Mouse (Mus musculus) spleen, adult 2 months (tissue): ENCODE data around the gene Prm3. TPM values are rescaled to one million over a fixed set of nuclear protein-coding genes. Genes with fewer than 3 reads are reported as not detected.
A peak's percentile ranks its signal among the peaks of the same experiment; 100 is the strongest.

Experiments used
- DNase-seq, 2 experiments: peaks; one replicate each; pipeline versions ENCODE4 v3.0.0 to v3.0.0-alpha.2; 2012 to 2021; ENCODE audit warnings: low spot score in 2 of 2, low read depth in 1 of 2
- H3K27ac ChIP-seq: fragments of 200-500 bp; 2 replicates; pipeline ENCODE4 v1.5.1; 2012; ENCODE audit warnings: low read length, inconsistent platforms; ENCODE audit not compliant: insufficient read depth
- H3K27me3 ChIP-seq: fragments of 200-500 bp; 2 replicates; pipeline ENCODE4 v1.6.1; 2012; ENCODE audit warnings: mild to moderate bottlenecking, moderate library complexity, low read length, inconsistent platforms; ENCODE audit not compliant: control insufficient read depth, insufficient read depth
- H3K36me3 ChIP-seq: fragments of 200-500 bp; 2 replicates; pipeline ENCODE4 v1.6.1; 2012; ENCODE audit warnings: mild to moderate bottlenecking, low read length, inconsistent platforms; ENCODE audit not compliant: control insufficient read depth, insufficient read depth
- H3K4me1 ChIP-seq: fragments of 200-500 bp; 2 replicates; pipeline ENCODE4 v1.6.1; 2011; ENCODE audit warnings: inconsistent platforms; ENCODE audit not compliant: control insufficient read depth, insufficient read depth, insufficient read length
- H3K4me3 ChIP-seq: fragments of 200-500 bp; 2 replicates; pipeline ENCODE4 v1.5.1; 2011; ENCODE audit warnings: mild to moderate bottlenecking, inconsistent platforms; ENCODE audit not compliant: insufficient read depth, insufficient read length; ENCODE audit errors: extremely low read depth
- CTCF ChIP-seq: fragments of 200-500 bp; IDR thresholded peaks from 2 replicates; pipeline ENCODE4 v1.5.1; 2011; ENCODE audit warnings: mild to moderate bottlenecking, inconsistent platforms; ENCODE audit not compliant: insufficient read depth, insufficient read length, insufficient replicate concordance; ENCODE audit errors: extremely low read depth
- POLR2A ChIP-seq: fragments of 200-500 bp; IDR thresholded peaks from 2 replicates; pipeline ENCODE4 v1.6.1; 2011; ENCODE audit warnings: low read depth, low read length, inconsistent platforms
- WGBS: fragments of 180-500 bp; shearing (Covaris S2); methylation state at CpG from one replicate; pipeline ENCODE4 v1.1.7; 2018; 5-methylcytosine and 5-hydroxymethylcytosine counted together
- polyA plus RNA-seq: library from polyadenylated mRNA; depleted of rRNA; stranded (reverse); fragments of >200 nt; gene quantifications from 2 replicates; pipeline ENCODE4 v1.2.3, GENCODE M21; 2012; rRNA removed

Prm3 gene
- polyA plus RNA-seq, 1 experiment: not detected

DNA sequence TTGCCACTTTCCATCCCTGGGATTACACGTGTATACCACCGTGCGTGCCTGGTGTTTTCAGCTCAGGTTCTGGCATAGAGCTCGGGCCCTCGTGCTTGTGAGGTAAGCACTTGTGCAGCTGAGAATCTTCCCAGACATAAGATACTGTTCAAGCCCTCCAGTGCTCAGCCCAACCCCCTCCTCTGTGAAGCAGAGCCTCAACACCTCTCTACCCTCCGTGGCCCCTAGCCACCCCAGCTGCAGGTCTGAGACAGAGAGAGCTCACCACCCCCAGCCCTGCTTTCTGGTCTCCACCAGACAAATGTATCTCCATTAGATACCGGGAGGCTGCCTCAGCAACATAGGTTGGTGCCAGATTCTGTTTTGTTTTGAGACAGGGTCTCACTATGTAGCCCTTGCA, 41.5 kb downstream of the Prm3 start:
- H3K27me3 ChIP-seq: no peaks in the 10 kb centered on the region
- no peaks in the 10 kb centered on the region for H3K4me1 ChIP-seq
- no peak overlapping the region for H3K27ac ChIP-seq
- no peak for TF ChIP-seq CTCF
- TF ChIP-seq POLR2A: no peak
- H3K4me3 ChIP-seq: no peak overlapping the region
- 81% methylated on average over 7 of the region's 7 CpGs for WGBS
- no peak for DNase-seq
- no peaks in the 10 kb centered on the region for H3K36me3 ChIP-seq

DNA sequence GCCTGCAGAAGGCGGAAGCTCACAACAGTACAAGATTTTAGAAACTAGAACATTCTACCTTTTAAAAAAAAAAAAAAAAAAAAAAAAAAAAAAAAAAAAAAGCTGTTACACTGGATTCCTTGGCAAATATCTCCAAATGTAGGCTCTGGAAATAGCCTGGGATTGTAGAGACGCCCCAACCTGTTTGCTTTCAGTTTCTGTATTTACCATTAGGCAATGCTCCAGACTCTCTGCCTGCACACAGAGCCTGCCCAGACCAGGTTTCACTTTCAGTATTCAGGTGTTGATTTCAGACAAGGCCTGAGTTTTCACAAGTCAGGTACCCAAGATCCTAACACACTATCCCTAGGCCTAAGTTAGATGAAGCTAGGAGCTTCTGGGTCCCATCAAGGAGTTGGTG, 49.6 kb downstream of the Prm3 start:
- H3K4me1 ChIP-seq: peaks cover 10% of the 10 kb centered on the region

More for the DNA sequence above, 49.6 kb downstream of the Prm3 start:
- peak in 1 of 2 experiments; percentile 25 for DNase-seq
- 46% methylated on average over 2 of the region's 2 CpGs for WGBS
- no peaks in the 10 kb centered on the region for H3K27me3 ChIP-seq
- TF ChIP-seq POLR2A (no peak), CTCF (no peak)
- no peak overlapping the region; the same call in 1 of the 2 replicates for H3K4me3 ChIP-seq
- H3K36me3 ChIP-seq: no peaks in the 10 kb centered on the region
- peak overlapping the region; percentile 47 for H3K27ac ChIP-seq

Other genes with a start within 250 kb of the Prm3 start
- 40.8 and 55.1 TPM in 2 replicates for gene Dexi, start 247.9 kb downstream of the Prm3 start, polyA plus RNA-seq
- gene Clec16a, start 245.6 kb downstream of the Prm3 start, polyA plus RNA-seq: 8.2 and 10.0 TPM in 2 replicates
- gene Socs1, start 5.4 kb downstream of the Prm3 start, polyA plus RNA-seq: 14.0 and 29.0 TPM in 2 replicates
- gene Tnp2, start 2.3 kb downstream of the Prm3 start, polyA plus RNA-seq: 0.35 TPM in 1 of 2 replicates, not detected in the other
- gene Prm2, start 5.2 kb upstream of the Prm3 start, polyA plus RNA-seq: not detected in 2 replicates
- gene Prm1, start 14.9 kb upstream of the Prm3 start, polyA plus RNA-seq: 0.47 TPM in 1 of 2 replicates, not detected in the other
- not detected in 2 replicates for gene Gm11172, start 22.0 kb upstream of the Prm3 start, polyA plus RNA-seq
- 1.9 and 6.8 TPM in 2 replicates for gene Rmi2, start 44.1 kb upstream of the Prm3 start, polyA plus RNA-seq